25 mouse cellular contexts compared by ENCODE assay signal in the genomic region with DNA sequence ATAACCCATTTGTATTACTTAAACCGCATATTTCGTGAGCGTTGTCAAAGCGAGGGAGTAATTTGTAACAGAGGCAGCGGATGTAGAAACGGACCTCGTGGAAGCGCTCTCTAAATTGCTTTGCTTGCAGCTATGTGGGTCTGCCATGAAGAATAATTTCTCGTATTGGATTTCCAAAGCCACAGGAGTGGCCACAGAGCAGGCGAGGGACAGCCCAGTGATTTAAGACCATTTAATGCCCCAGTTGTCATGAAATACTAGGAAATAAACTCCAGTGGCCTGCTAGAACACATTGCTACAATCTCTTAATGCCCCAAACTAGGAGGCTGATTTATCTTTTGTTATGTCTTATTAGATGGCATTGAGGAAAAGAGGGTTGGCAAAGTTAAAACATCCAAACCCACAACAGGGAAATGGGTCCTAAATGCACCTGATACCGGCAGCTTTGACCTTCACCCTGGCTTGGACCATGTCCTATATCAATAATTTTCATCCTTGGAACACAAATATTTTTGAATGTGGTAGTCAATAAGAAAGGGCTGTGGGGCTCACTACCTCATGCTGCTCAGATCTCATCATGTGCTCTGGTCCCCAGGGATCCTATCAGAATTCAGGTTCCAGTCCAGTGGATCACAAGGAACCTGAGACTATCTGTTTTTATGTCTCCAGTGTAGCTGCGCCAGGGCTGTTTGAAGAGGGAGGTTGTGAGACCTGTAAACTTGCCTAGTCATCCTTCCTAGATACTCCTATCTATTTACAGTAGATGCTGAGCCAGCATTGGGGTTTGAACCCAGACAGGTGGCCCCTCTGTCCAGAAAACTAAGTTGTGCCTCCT.
DNase-seq lines count a peak whose midpoint lies in the region; ATAC-seq and TF ChIP-seq lines count a peak whose summit lies in the region.
"Had no signal": no experiment of that assay in that cellular context is flagged by ENCODE, and none has a peak within 500 bp of the region (broad histone marks: within the 10 kb centered on the region; RNA-seq: fewer than 3 reads in every experiment).

No protein-coding gene starts in this region.

- no peaks in the 10 kb centered on the region for H3K27me3 ChIP-seq in kidney, embryonic 14.5 days (ENCODE audit: control insufficient read depth, insufficient read depth, low read length)
- no peaks in the 10 kb centered on the region for H3K27me3 ChIP-seq in kidney, embryonic 16.5 days (ENCODE audit: insufficient read depth, low read length)
- H3K27me3 ChIP-seq in kidney, adult 2 months (replicated peaks; ENCODE audit: control insufficient read depth, insufficient read depth, low read length): no peaks in the 10 kb centered on the region
- no peaks in the 10 kb centered on the region for H3K27me3 ChIP-seq in liver, adult 2 months (ENCODE audit: control insufficient read depth, insufficient read depth, low read length)
- H3K27me3 ChIP-seq in midbrain, embryonic 14.5 days (ENCODE audit: control insufficient read depth, insufficient read depth, low read length): no peaks in the 10 kb centered on the region
- no peaks in the 10 kb centered on the region for H3K27me3 ChIP-seq in midbrain, embryonic 10.5 days (ENCODE audit: low read depth, poor library complexity, severe bottlenecking)
- H3K27me3 ChIP-seq: embryonic facial prominence, embryonic 12.5 days; embryonic facial prominence, embryonic 15.5 days; forebrain, embryonic 12.5 days had no signal

- H3K79me2 ChIP-seq in liver, adult 2 months (ENCODE audit: control insufficient read depth, insufficient read depth, low read length): no peaks in the 10 kb centered on the region

- H3K9me3 ChIP-seq in kidney, embryonic 14.5 days (ENCODE audit: control insufficient read depth, low read length): peaks cover 6% of the 10 kb centered on the region; the same call in 1 of the 2 replicates
- H3K9me3 ChIP-seq in kidney, embryonic 16.5 days (ENCODE audit: low read length): peaks cover 8% of the 10 kb centered on the region; the same call in 1 of the 2 replicates
- 0 out of 2 replicates have a peak, but pooled peaks cover 2% of the 10 kb centered on the region for H3K9me3 ChIP-seq in midbrain, embryonic 14.5 days (ENCODE audit: control insufficient read depth, low read length)
- H3K9me3 ChIP-seq in midbrain, embryonic 10.5 days (replicated peaks): no peaks in the 10 kb centered on the region; the same call in 1 of the 2 replicates
- H3K9me3 ChIP-seq: embryonic facial prominence, embryonic 15.5 days; forebrain, embryonic 10.5 days; forebrain, embryonic 12.5 days had no signal

- H3K4me1 ChIP-seq in kidney, embryonic 14.5 days (ENCODE audit: control insufficient read depth, insufficient read depth, low read length): no peaks in the 10 kb centered on the region
- H3K4me1 ChIP-seq in kidney, embryonic 16.5 days (ENCODE audit: insufficient read depth, low read length): no peaks in the 10 kb centered on the region
- peaks cover 4% of the 10 kb centered on the region for H3K4me1 ChIP-seq in kidney, adult 2 months (ENCODE audit: control insufficient read depth, insufficient read depth, low read length)
- H3K4me1 ChIP-seq in liver, adult 2 months (ENCODE audit: control insufficient read depth, insufficient read depth, low read length): peaks cover 12% of the 10 kb centered on the region; the same call in 1 of the 2 replicates
- no peaks in the 10 kb centered on the region for H3K4me1 ChIP-seq in midbrain, embryonic 14.5 days (ENCODE audit: control insufficient read depth, insufficient read depth, low read length)
- no peaks in the 10 kb centered on the region for H3K4me1 ChIP-seq in midbrain, embryonic 10.5 days
- H3K4me1 ChIP-seq: embryonic facial prominence, embryonic 12.5 days; forebrain, embryonic 10.5 days; forebrain, embryonic 12.5 days had no signal

- no peak overlapping the region for H3K27ac ChIP-seq in kidney, embryonic 14.5 days (ENCODE audit: low read depth, low read length)
- H3K27ac ChIP-seq in kidney, embryonic 16.5 days (ENCODE audit: low read length): peak overlapping the region; percentile 12; the same call in 1 of the 2 replicates
- no peak overlapping the region for H3K27ac ChIP-seq in kidney, adult 2 months (ENCODE audit: insufficient read depth, low read depth, low read length)
- H3K27ac ChIP-seq in liver, adult 2 months (replicated peaks; ENCODE audit: insufficient read depth, low read depth, low read length): peak overlapping the region; percentile 70
- no peak overlapping the region for H3K27ac ChIP-seq in midbrain, embryonic 14.5 days (replicated peaks; ENCODE audit: low read depth, low read length)
- no peak overlapping the region for H3K27ac ChIP-seq in midbrain, embryonic 10.5 days (replicated peaks)
- H3K27ac ChIP-seq: embryonic facial prominence, embryonic 12.5 days; embryonic facial prominence, embryonic 15.5 days; forebrain, embryonic 10.5 days; forebrain, embryonic 12.5 days had no signal

- H3K9ac ChIP-seq in kidney, embryonic 14.5 days (ENCODE audit: low read depth, low read length): no peak overlapping the region
- H3K9ac ChIP-seq in kidney, embryonic 16.5 days (replicated peaks; ENCODE audit: low read length): no peak overlapping the region
- no peak overlapping the region for H3K9ac ChIP-seq in liver, adult 2 months (ENCODE audit: low read depth, low read length)
- H3K9ac ChIP-seq in midbrain, embryonic 14.5 days (replicated peaks; ENCODE audit: low read length): no peak overlapping the region
- H3K9ac ChIP-seq: embryonic facial prominence, embryonic 12.5 days; embryonic facial prominence, embryonic 15.5 days; forebrain, embryonic 12.5 days had no signal

- no peak overlapping the region for H3K4me3 ChIP-seq in kidney, embryonic 14.5 days (ENCODE audit: low read length)
- H3K4me3 ChIP-seq in kidney, embryonic 16.5 days (ENCODE audit: low read length): no peak overlapping the region
- no peak overlapping the region for H3K4me3 ChIP-seq in kidney, adult 2 months (ENCODE audit: insufficient read depth, low read depth, low read length)
- no peak overlapping the region for H3K4me3 ChIP-seq in liver, adult 2 months (ENCODE audit: insufficient read depth, low read depth, low read length)
- no peak overlapping the region for H3K4me3 ChIP-seq in midbrain, embryonic 14.5 days (replicated peaks; ENCODE audit: low read depth, low read length)
- H3K4me3 ChIP-seq in midbrain, embryonic 10.5 days: no peak overlapping the region
- H3K4me3 ChIP-seq: embryonic facial prominence, embryonic 12.5 days; embryonic facial prominence, embryonic 15.5 days; erythroblast, embryonic 14.5 days; forebrain, embryonic 10.5 days; forebrain, embryonic 12.5 days had no signal

- no peak for TF ChIP-seq POLR2A in kidney, adult 2 months (IDR thresholded peaks at IDR 0.05; ENCODE audit: low read depth, low read length)
- no peak for TF ChIP-seq POLR2A in liver, adult 2 months (IDR thresholded peaks at IDR 0.05; ENCODE audit: extremely low read depth, insufficient read depth, low read length)

- no peak overlapping the region for H3K4me2 ChIP-seq in kidney, embryonic 14.5 days (replicated peaks; ENCODE audit: low read depth, low read length)
- H3K4me2 ChIP-seq in kidney, embryonic 16.5 days (replicated peaks; ENCODE audit: low read depth, low read length): peak overlapping the region; percentile 2; the same call in 1 of the 2 replicates
- no peak overlapping the region for H3K4me2 ChIP-seq in midbrain, embryonic 14.5 days (ENCODE audit: low read length)
- H3K4me2 ChIP-seq: embryonic facial prominence, embryonic 12.5 days; embryonic facial prominence, embryonic 15.5 days; forebrain, embryonic 12.5 days had no signal

- 38% methylated on average over 12 of the region's 12 CpGs for whole genome bisulfite sequencing in kidney, embryonic 14.5 days
- WGBS in kidney, embryonic 16.5 days: 41% methylated on average over 12 of the region's 12 CpGs
- 75% methylated on average over 12 of the region's 12 CpGs for WGBS in kidney, adult 2 months
- WGBS in liver, adult 2 months: 45% methylated on average over 12 of the region's 12 CpGs
- WGBS in midbrain, embryonic 14.5 days: 89% methylated on average over 12 of the region's 12 CpGs
- 90% methylated on average over 12 of the region's 12 CpGs for WGBS in midbrain, embryonic 10.5 days

- TF ChIP-seq CTCF in kidney, adult 2 months (conservative IDR thresholded peaks at IDR 0.05; ENCODE audit: insufficient read depth, insufficient read length, low read depth, low read length): no peak
- TF ChIP-seq CTCF in liver, adult 2 months (IDR thresholded peaks at IDR 0.05; ENCODE audit: low read depth, low read length): no peak

- peak; percentile 71 for ATAC-seq in kidney, embryonic 14.5 days (ENCODE audit: low FRiP score, low TSS enrichment)
- ATAC-seq in kidney, embryonic 16.5 days (ENCODE audit: low FRiP score, low TSS enrichment): peak; percentile 59; the same call in 1 of the 2 replicates
- ATAC-seq in midbrain, embryonic 14.5 days (ENCODE audit: low FRiP score, low TSS enrichment): no peak
- ATAC-seq: forebrain, embryonic 14.5 days; forebrain, embryonic 16.5 days had no signal

- DNase-seq in kidney, adult 11 months: no peak
- DNase-seq in kidney, adult 2 months: no peak
- peak; percentile 73 for DNase-seq in liver, adult 2 months (ENCODE audit: extremely low read depth, low read depth, low spot score)
- no peak for DNase-seq in liver
- DNase-seq in midbrain, embryonic 14.5 days: peak; percentile 19
- DNase-seq in midbrain, embryonic 10.5 days (ENCODE audit: low spot score): no peak
- DNase-seq: adrenal gland, adult 2 months; adrenal gland, postnatal 10 days; adrenal gland, postnatal 25 days; cerebellum, adult 11 months; cerebellum, adult 18-20 months; cerebellum, adult 8-10 months; cerebellum, adult 9-11 months; cerebellum, postnatal 14 days; cerebellum, postnatal 36 days; embryo, embryonic 11 days had no signal

- H3K36me3 ChIP-seq in kidney, embryonic 14.5 days (ENCODE audit: control insufficient read depth, insufficient read depth, low read length): no peaks in the 10 kb centered on the region
- no peaks in the 10 kb centered on the region for H3K36me3 ChIP-seq in kidney, embryonic 16.5 days (ENCODE audit: insufficient read depth, low read length)
- no peaks in the 10 kb centered on the region for H3K36me3 ChIP-seq in kidney, adult 2 months (ENCODE audit: control insufficient read depth, insufficient read depth, low read length)
- no peaks in the 10 kb centered on the region for H3K36me3 ChIP-seq in liver, adult 2 months (ENCODE audit: control insufficient read depth, insufficient read depth, low read length)
- H3K36me3 ChIP-seq in midbrain, embryonic 14.5 days (ENCODE audit: control insufficient read depth, insufficient read depth, low read length): no peaks in the 10 kb centered on the region
- no peaks in the 10 kb centered on the region for H3K36me3 ChIP-seq in midbrain, embryonic 10.5 days
- H3K36me3 ChIP-seq: embryonic facial prominence, embryonic 12.5 days; embryonic facial prominence, embryonic 15.5 days; forebrain, embryonic 10.5 days; forebrain, embryonic 12.5 days had no signal

Comparison
In these comparisons a context has a peak if more than half of its experiments do, and no peak if none do; other contexts are left out.
1. H3K27ac ChIP-seq: peak in kidney, embryonic 16.5 days (single experiment) and liver, adult 2 months (single experiment); none in kidney, embryonic 14.5 days (single experiment), kidney, adult 2 months (single experiment), midbrain, embryonic 14.5 days (single experiment) and midbrain, embryonic 10.5 days (single experiment).
2. DNase-seq: peak in liver, adult 2 months (single experiment) and midbrain, embryonic 14.5 days (single experiment); none in kidney, adult 11 months (single experiment), kidney, adult 2 months (single experiment), liver (single experiment) and midbrain, embryonic 10.5 days (single experiment).